Mouse (Mus musculus): ENCODE measurements at regions not wholly inside any gene's neighbourhood (a gene's known extent, or its start where the extent isn't known, plus 50 kb on each side); places are given as distances from the start of the nearest gene placed in this dataset.

- WGBS, result 59% methylated on average over 1 of the region's 1 CpGs
- Histone ChIP-seq H3K9ac (replicated peaks; ENCODE audit: low read depth, low read length) (no peak overlapping the region), H3K27me3 (ENCODE audit: control insufficient read depth, insufficient read depth, low read length) (peaks cover 73% of the 10 kb centered on the region), H3K4me3 (ENCODE audit: low read depth, low read length) (no peak overlapping the region), H3K4me2 (ENCODE audit: low read depth, low read length) (no peak overlapping the region), H3K4me1 (ENCODE audit: control insufficient read depth, insufficient read depth, low read length) (no peaks in the 10 kb centered on the region), H3K9me3 (ENCODE audit: control insufficient read depth, low read length) (no peaks in the 10 kb centered on the region), H3K36me3 (ENCODE audit: control insufficient read depth, insufficient read depth, low read length) (no peaks in the 10 kb centered on the region), H3K27ac (ENCODE audit: low read depth, low read length) (no peak overlapping the region)
- no peak for ATAC-seq (ENCODE audit: low read depth)
Measured at GRCm38 (mm10) chr5:101539818-101540217, 125.0 kb downstream of the Nkx6-1 start.

GRCm38 (mm10) chr5:101539254-101539549 is 125.6 kb downstream of the Nkx6-1 start:
- Histone ChIP-seq H3K4me1 (ENCODE audit: control insufficient read depth, insufficient read depth, low read length) (no peaks in the 10 kb centered on the region), H3K9me3 (ENCODE audit: control insufficient read depth, low read length) (no peaks in the 10 kb centered on the region), H3K27me3 (ENCODE audit: control insufficient read depth, insufficient read depth, low read length) (peaks cover 73% of the 10 kb centered on the region), H3K4me2 (ENCODE audit: low read depth, low read length) (no peak overlapping the region), H3K27ac (ENCODE audit: low read depth, low read length) (no peak overlapping the region), H3K36me3 (ENCODE audit: control insufficient read depth, insufficient read depth, low read length) (no peaks in the 10 kb centered on the region), H3K9ac (replicated peaks; ENCODE audit: low read depth, low read length) (no peak overlapping the region), H3K4me3 (ENCODE audit: low read depth, low read length) (no peak overlapping the region)
- no peak for ATAC-seq (ENCODE audit: low read depth)
- 7% methylated on average over 10 of the region's 10 CpGs for WGBS

GRCm38 (mm10) chr5:101538410-101539253 is 126.2 kb downstream of the Nkx6-1 start:
- no peaks in the 10 kb centered on the region for H3K4me1 ChIP-seq (ENCODE audit: control insufficient read depth, insufficient read depth, low read length)
- no peaks in the 10 kb centered on the region for H3K9me3 ChIP-seq (ENCODE audit: control insufficient read depth, low read length)
- peak overlapping the region; percentile 7; the same call in 1 of the 2 replicates for H3K4me2 ChIP-seq (ENCODE audit: low read depth, low read length)
- no peak overlapping the region for H3K9ac ChIP-seq (replicated peaks; ENCODE audit: low read depth, low read length)
- H3K36me3 ChIP-seq (ENCODE audit: control insufficient read depth, insufficient read depth, low read length), result no peaks in the 10 kb centered on the region
- no peak for ATAC-seq (ENCODE audit: low read depth)
- no peak overlapping the region for H3K4me3 ChIP-seq (ENCODE audit: low read depth, low read length)
- H3K27ac ChIP-seq (ENCODE audit: low read depth, low read length), result no peak overlapping the region
- WGBS, result 1% methylated on average over 24 of the region's 24 CpGs
- peaks cover 73% of the 10 kb centered on the region for H3K27me3 ChIP-seq (ENCODE audit: control insufficient read depth, insufficient read depth, low read length)

- Histone ChIP-seq H3K27ac (ENCODE audit: low read depth, low read length) (no peak overlapping the region), H3K36me3 (ENCODE audit: control insufficient read depth, insufficient read depth, low read length) (no peaks in the 10 kb centered on the region), H3K4me3 (ENCODE audit: low read depth, low read length) (no peak overlapping the region), H3K9ac (replicated peaks; ENCODE audit: low read depth, low read length) (no peak overlapping the region), H3K4me1 (ENCODE audit: control insufficient read depth, insufficient read depth, low read length) (no peaks in the 10 kb centered on the region), H3K27me3 (ENCODE audit: control insufficient read depth, insufficient read depth, low read length) (peaks cover 72% of the 10 kb centered on the region), H3K4me2 (ENCODE audit: low read depth, low read length) (peak overlapping the region; percentile 7; the same call in 1 of the 2 replicates), H3K9me3 (ENCODE audit: control insufficient read depth, low read length) (no peaks in the 10 kb centered on the region)
- ATAC-seq (ENCODE audit: low read depth), result no peak
- WGBS, result 1% methylated on average over 23 of the region's 23 CpGs
Measured at GRCm38 (mm10) chr5:101537518-101538380, 127.0 kb downstream of the Nkx6-1 start.

GRCm38 (mm10) chr5:101535451-101535850 is 129.3 kb downstream of the Nkx6-1 start:
- WGBS, result 68% methylated on average over 5 of the region's 5 CpGs
- peaks cover 67% of the 10 kb centered on the region for H3K27me3 ChIP-seq (ENCODE audit: control insufficient read depth, insufficient read depth, low read length)

GRCm38 (mm10) chr5:101525346-101525745 is 139.4 kb downstream of the Nkx6-1 start:
- Histone ChIP-seq H3K36me3 (ENCODE audit: control insufficient read depth, insufficient read depth, low read length) (no peaks in the 10 kb centered on the region), H3K9me3 (ENCODE audit: control insufficient read depth, low read length) (no peaks in the 10 kb centered on the region), H3K27me3 (ENCODE audit: control insufficient read depth, insufficient read depth, low read length) (peaks cover 77% of the 10 kb centered on the region), H3K27ac (ENCODE audit: low read depth, low read length) (no peak overlapping the region), H3K4me3 (ENCODE audit: low read depth, low read length) (no peak overlapping the region), H3K4me2 (ENCODE audit: low read depth, low read length) (no peak overlapping the region), H3K9ac (replicated peaks; ENCODE audit: low read depth, low read length) (no peak overlapping the region), H3K4me1 (ENCODE audit: control insufficient read depth, insufficient read depth, low read length) (peaks cover 5% of the 10 kb centered on the region; the same call in 1 of the 2 replicates)
- WGBS, result 67% methylated on average over 5 of the region's 5 CpGs
- no peak for ATAC-seq (ENCODE audit: low read depth)

More at GRCm38 (mm10) chr5:101535451-101535850, 129.3 kb downstream of the Nkx6-1 start:
- H3K36me3 ChIP-seq (ENCODE audit: control insufficient read depth, insufficient read depth, low read length), result no peaks in the 10 kb centered on the region
- no peak overlapping the region for H3K4me2 ChIP-seq (ENCODE audit: low read depth, low read length)
- H3K27ac ChIP-seq (ENCODE audit: low read depth, low read length), result no peak overlapping the region
- ATAC-seq (ENCODE audit: low read depth), result no peak
- no peak overlapping the region for H3K9ac ChIP-seq (replicated peaks; ENCODE audit: low read depth, low read length)
- no peak overlapping the region for H3K4me3 ChIP-seq (ENCODE audit: low read depth, low read length)
- no peaks in the 10 kb centered on the region for H3K9me3 ChIP-seq (ENCODE audit: control insufficient read depth, low read length)
- H3K4me1 ChIP-seq (ENCODE audit: control insufficient read depth, insufficient read depth, low read length), result no peaks in the 10 kb centered on the region

- ATAC-seq (ENCODE audit: low read depth), result no peak
Measured at GRCm38 (mm10) chr5:101524670-101525069, 140.1 kb downstream of the Nkx6-1 start.

GRCm38 (mm10) chr5:101523902-101524301 is 140.9 kb downstream of the Nkx6-1 start:
- WGBS, result 4% methylated on average over 7 of the region's 7 CpGs

More at GRCm38 (mm10) chr5:101524670-101525069, 140.1 kb downstream of the Nkx6-1 start:
- Histone ChIP-seq H3K9ac (replicated peaks; ENCODE audit: low read depth, low read length) (no peak overlapping the region), H3K9me3 (ENCODE audit: control insufficient read depth, low read length) (no peaks in the 10 kb centered on the region), H3K4me1 (ENCODE audit: control insufficient read depth, insufficient read depth, low read length) (peaks cover 5% of the 10 kb centered on the region; the same call in 1 of the 2 replicates), H3K27ac (ENCODE audit: low read depth, low read length) (no peak overlapping the region), H3K27me3 (ENCODE audit: control insufficient read depth, insufficient read depth, low read length) (peaks cover 73% of the 10 kb centered on the region), H3K36me3 (ENCODE audit: control insufficient read depth, insufficient read depth, low read length) (no peaks in the 10 kb centered on the region), H3K4me3 (ENCODE audit: low read depth, low read length) (no peak overlapping the region), H3K4me2 (ENCODE audit: low read depth, low read length) (no peak overlapping the region)
- WGBS, result 5% methylated on average over 4 of the region's 4 CpGs

GRCm38 (mm10) chr5:101523490-101523889 is 141.3 kb downstream of the Nkx6-1 start:
- no peaks in the 10 kb centered on the region for H3K9me3 ChIP-seq (ENCODE audit: control insufficient read depth, low read length)
- H3K4me2 ChIP-seq (ENCODE audit: low read depth, low read length), result no peak overlapping the region
- H3K27ac ChIP-seq (ENCODE audit: low read depth, low read length), result no peak overlapping the region
- no peak for ATAC-seq (ENCODE audit: low read depth)
- 24% methylated on average over 5 of the region's 7 CpGs for WGBS
- H3K36me3 ChIP-seq (ENCODE audit: control insufficient read depth, insufficient read depth, low read length), result no peaks in the 10 kb centered on the region
- no peak overlapping the region for H3K9ac ChIP-seq (replicated peaks; ENCODE audit: low read depth, low read length)
- peaks cover 71% of the 10 kb centered on the region for H3K27me3 ChIP-seq (ENCODE audit: control insufficient read depth, insufficient read depth, low read length)
- no peak overlapping the region for H3K4me3 ChIP-seq (ENCODE audit: low read depth, low read length)
- H3K4me1 ChIP-seq (ENCODE audit: control insufficient read depth, insufficient read depth, low read length), result peaks cover 5% of the 10 kb centered on the region; the same call in 1 of the 2 replicates

More at GRCm38 (mm10) chr5:101523902-101524301, 140.9 kb downstream of the Nkx6-1 start:
- no peaks in the 10 kb centered on the region for H3K36me3 ChIP-seq (ENCODE audit: control insufficient read depth, insufficient read depth, low read length)
- no peak overlapping the region for H3K27ac ChIP-seq (ENCODE audit: low read depth, low read length)
- peaks cover 68% of the 10 kb centered on the region for H3K27me3 ChIP-seq (ENCODE audit: control insufficient read depth, insufficient read depth, low read length)
- peaks cover 5% of the 10 kb centered on the region; the same call in 1 of the 2 replicates for H3K4me1 ChIP-seq (ENCODE audit: control insufficient read depth, insufficient read depth, low read length)
- H3K9me3 ChIP-seq (ENCODE audit: control insufficient read depth, low read length), result no peaks in the 10 kb centered on the region
- ATAC-seq (ENCODE audit: low read depth), result peak; percentile 62; the same call in 1 of the 2 replicates
- H3K9ac ChIP-seq (replicated peaks; ENCODE audit: low read depth, low read length), result no peak overlapping the region
- H3K4me2 ChIP-seq (ENCODE audit: low read depth, low read length), result no peak overlapping the region
- H3K4me3 ChIP-seq (ENCODE audit: low read depth, low read length), result no peak overlapping the region

Data from neural tube, embryonic 14.5 days (tissue).